Mouse (Mus musculus): Measurements from ENCODE around the gene Ackr3. TPM values are rescaled to one million over a fixed set of nuclear protein-coding genes. Genes with fewer than 3 reads are reported as not detected.

The Ackr3 gene
- total RNA-seq (2022): 10 to 100 TPM in 2 of 4 experiments, 1 to 10 TPM in 2; 7.3 to 13.2 (median 10.2) TPM

DNA sequence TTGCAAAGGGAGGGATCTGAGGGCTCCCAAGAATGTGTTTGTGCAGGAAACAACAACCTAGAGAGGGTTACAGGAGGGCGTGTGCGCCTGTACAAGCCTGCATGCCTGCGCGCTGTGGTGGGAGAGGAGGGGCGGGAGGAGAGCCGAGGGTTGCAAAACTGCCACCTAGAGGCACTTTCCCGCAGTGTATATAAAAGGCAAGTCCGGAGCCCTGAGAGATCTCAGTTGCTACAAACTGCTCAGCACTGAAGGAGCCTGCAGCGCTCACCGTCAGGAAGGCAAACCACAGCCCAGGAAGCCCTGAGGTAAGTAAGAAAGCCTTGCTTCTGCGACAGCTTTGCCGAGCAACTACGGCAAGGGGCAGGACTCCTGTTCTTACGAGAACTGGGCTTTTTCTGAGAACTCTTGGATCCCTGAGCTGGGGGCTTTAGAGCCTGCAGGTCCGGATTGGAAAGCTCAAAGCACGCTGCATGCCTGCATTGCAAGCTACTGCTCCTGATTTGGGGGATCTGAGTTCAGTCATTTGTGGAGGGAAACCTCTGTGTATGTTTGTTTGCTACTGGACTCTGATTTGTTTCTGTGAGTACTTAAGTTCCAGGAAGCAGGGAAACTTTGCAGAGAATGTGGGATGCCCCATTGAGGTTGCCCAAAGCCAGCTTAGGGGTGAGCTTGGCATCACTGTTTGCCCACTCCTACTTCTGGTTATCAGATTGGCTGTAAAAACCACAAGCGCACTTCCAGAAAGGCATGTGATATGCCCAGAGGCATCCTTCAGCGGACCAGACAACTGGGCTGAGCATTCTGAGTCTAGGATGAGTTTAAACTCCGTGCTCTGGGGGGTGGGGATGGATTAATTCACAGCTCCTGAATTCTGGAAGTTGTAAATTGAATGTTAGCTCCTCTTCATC is at the start of gene Ackr3:
Gene Ackr3, plus strand, starts transcription at position 198 of the 908 bp plus-strand sequence.
- peak; percentile 74 to 76 for DNase-seq (ENCODE audit: low spot score in 2 of 2)

GRCm38 (mm10) chr1:90156589-90156988 is 47.2 kb upstream of the Ackr3 start:
- no peak for DNase-seq (ENCODE audit: low spot score in 2 of 2)

GRCm38 (mm10) chr1:90159927-90160326 is 43.9 kb upstream of the Ackr3 start:
- DNase-seq (ENCODE audit: low spot score in 2 of 2): no peak

GRCm38 (mm10) chr1:90161623-90162022 is 42.2 kb upstream of the Ackr3 start:
- no peak for DNase-seq (ENCODE audit: low spot score in 2 of 2)

DNA sequence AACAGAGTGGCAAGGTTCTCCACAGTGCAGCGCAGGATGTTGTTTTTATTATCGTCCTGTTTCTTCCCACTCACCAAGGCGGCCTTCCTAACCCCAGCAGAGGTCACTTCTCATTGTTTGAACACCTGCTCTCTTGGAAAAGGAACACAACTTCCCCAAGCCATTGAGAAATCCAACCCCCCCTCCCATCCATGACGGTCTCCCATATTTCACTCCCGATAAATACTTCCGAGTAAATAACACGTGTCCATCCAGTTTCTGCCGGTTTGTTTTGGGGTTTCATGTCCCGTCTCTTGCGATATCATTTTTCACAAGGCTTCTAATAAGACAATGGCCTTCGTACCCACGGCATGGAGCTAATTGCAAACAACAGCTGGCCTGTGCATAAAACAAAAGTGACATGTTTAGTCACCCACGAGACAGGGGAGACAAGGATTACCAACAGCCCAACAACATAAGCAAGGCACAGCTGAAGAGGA is 41.4 kb upstream of the Ackr3 start:
- no peak for DNase-seq (ENCODE audit: low spot score in 2 of 2)

GRCm38 (mm10) chr1:90163161-90163560 is 40.6 kb upstream of the Ackr3 start:
- DNase-seq (ENCODE audit: low spot score in 2 of 2): no peak

DNA sequence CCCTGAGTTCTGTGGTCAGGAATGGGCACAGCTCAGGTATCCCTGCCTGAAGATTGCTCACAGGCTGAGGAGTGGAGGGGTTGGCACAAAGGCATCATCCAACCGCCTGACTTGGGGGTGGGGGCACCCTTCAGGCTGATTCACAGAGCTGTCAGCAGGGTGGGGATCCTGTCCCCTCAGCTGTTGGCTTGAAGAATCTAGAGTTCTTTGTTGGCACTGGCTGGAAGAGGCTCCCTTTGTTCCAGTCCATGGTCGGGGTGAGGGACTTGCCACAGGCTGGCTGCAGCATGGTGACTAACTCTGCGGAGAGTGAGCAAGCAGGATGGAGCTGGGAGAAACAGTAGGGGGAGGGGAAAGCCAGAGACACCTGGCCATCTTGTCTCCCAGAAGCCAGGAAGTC is 39.5 kb upstream of the Ackr3 start:
- DNase-seq (ENCODE audit: low spot score in 2 of 2): no peak

- DNase-seq (ENCODE audit: low spot score in 2 of 2): no peak
Measured at GRCm38 (mm10) chr1:90174338-90174737, 29.4 kb upstream of the Ackr3 start.

DNA sequence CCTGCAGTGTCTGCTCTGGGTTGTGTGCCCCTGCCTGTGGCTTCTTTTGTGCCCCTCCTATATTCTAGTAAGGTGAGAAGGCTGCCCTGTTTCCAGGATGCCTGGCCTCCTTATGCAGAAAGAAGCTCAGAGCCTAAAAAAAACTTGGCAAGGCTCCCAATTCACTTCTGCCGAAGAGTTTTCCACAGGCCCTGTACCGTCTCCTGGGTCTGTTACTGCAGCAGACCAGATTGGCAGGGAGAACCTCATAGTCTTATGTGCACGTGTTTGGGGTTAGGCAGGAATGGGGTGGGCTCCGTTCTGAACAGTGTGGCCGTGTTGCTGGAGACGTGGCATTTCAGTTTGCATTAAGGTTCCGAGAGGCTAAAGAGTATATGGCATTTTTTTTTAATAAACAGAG is 27.6 kb upstream of the Ackr3 start:
- DNase-seq (ENCODE audit: low spot score in 2 of 2): no peak

- no peak for DNase-seq (ENCODE audit: low spot score in 2 of 2)
Measured at GRCm38 (mm10) chr1:90177565-90177964, 26.2 kb upstream of the Ackr3 start.

GRCm38 (mm10) chr1:90177978-90178377 is 25.8 kb upstream of the Ackr3 start:
- no peak for DNase-seq (ENCODE audit: low spot score in 2 of 2)

GRCm38 (mm10) chr1:90180479-90180878 is 23.3 kb upstream of the Ackr3 start:
- DNase-seq (ENCODE audit: low spot score in 2 of 2): no peak

GRCm38 (mm10) chr1:90180966-90181699 is 22.6 kb upstream of the Ackr3 start:
- DNase-seq (ENCODE audit: low spot score in 2 of 2): no peak

GRCm38 (mm10) chr1:90182521-90182920 is 21.3 kb upstream of the Ackr3 start:
- no peak for DNase-seq (ENCODE audit: low spot score in 2 of 2)

GRCm38 (mm10) chr1:90183602-90184001 is 20.2 kb upstream of the Ackr3 start:
- no peak for DNase-seq (ENCODE audit: low spot score in 2 of 2)

- no peak for DNase-seq (ENCODE audit: low spot score in 2 of 2)
Measured at GRCm38 (mm10) chr1:90186173-90186572, 17.6 kb upstream of the Ackr3 start.

DNA sequence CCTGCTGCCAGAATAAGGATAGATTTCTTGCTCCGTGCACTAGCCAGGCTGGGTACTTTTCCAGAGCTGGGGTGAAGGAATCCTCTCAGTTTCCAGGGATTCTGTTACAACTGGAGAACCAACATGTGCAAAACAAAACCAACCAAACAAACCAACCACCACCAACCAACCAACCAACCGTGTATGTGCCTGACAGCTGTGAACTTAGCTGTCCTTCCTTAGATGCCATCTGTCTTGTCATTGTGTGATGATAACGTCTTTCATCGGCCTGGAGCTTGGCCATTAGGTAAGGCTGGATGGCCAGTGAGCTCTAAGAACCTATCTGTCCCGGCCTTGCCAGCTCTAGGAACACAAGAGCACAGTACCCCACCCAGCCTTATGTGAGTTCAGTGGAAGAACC is 16.9 kb upstream of the Ackr3 start:
- DNase-seq (ENCODE audit: low spot score in 2 of 2): no peak

- no peak for DNase-seq (ENCODE audit: low spot score in 2 of 2)
Measured at GRCm38 (mm10) chr1:90189046-90189445, 14.7 kb upstream of the Ackr3 start.

- DNase-seq (ENCODE audit: low spot score in 2 of 2): no peak
Measured at GRCm38 (mm10) chr1:90201246-90201645, 2.5 kb upstream of the Ackr3 start.

DNA sequence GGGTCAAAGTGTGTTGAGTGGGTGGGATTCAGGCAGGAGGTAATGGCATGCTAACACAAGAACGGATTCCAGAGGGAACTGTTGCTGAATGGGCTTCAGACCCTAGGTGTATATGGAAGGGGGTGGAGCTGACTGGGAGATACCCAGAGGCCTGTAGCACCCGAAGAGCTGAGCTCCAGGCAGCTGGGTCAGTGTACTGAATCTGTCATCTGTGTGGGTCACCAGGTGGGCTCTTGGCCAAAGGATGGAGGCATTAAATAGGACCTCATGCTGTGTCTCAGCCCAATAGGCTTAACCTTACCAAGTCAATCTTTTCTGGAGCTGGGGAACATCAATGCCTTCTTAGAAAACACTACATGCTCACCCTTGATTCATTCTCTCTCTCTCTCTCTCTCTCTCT is 2.1 kb upstream of the Ackr3 start:
- no peak for DNase-seq (ENCODE audit: low spot score in 2 of 2)

GRCm38 (mm10) chr1:90202207-90202978 is 1.4 kb upstream of the Ackr3 start:
- peak; percentile 76 to 82 for DNase-seq (ENCODE audit: low spot score in 2 of 2)

DNA sequence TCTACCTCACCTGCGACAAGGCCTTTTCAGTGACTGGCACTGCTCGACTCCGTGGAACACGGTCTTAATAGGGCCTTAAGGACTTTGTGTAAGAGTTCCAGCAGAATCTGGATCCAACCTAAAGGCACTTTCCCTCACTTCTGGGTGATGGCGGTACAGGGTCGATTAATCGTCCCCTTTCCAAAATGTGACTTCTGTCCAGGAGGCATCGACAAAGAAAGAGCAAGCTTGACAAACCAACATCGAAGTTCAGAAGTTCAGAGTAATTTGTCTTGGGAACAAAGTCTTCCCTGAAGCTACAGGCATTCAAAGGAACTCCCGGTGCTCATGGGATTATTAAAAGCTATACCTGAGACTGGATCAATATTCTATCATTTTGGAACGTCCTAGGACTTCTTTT is 439 bp upstream of the Ackr3 start:
- DNase-seq (ENCODE audit: low spot score in 2 of 2): no peak
